Mouse (Mus musculus) heart, postnatal 0 days (tissue): ENCODE measurements at regions not wholly inside any gene's neighbourhood (a gene's known extent, or its start where the extent isn't known, plus 50 kb on each side); places are given as distances from the start of the nearest gene placed in this dataset.

Experiments
- CTCF ChIP-seq: IDR thresholded peaks from 2 replicates; pipeline ENCODE4 v1.5.1; 2016; ENCODE audit warnings: antibody characterized with exemption, control low read depth, low read depth
- EP300 ChIP-seq: IDR thresholded peaks from 2 replicates; pipeline ENCODE4 v1.6.1; 2016; ENCODE audit warnings: antibody characterized with exemption, low read depth

DNA sequence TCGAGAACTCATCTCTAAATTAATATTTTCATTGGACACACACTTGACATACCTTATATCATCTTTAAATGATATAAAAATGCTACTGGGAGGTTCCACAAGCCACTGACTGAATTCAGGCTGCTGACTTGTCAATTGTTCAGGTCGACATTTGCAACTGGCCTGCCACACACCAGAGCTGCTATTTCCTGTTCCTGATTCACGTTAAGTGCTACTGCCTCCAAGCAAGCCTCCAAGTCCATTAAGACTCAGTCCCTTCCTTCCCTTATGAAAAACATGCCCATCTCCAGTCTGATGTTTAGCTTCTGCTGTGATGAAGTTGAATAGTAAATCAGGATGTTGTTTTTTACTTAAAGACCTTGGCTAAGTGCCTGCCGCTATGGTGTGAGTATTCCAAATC, 1140.2 kb upstream of the Nr2f1 start:
- TF ChIP-seq EP300, result no peak
- TF ChIP-seq CTCF, result no peak
